Mouse (Mus musculus) kidney, embryonic 16.5 days (tissue): ENCODE results near the gene Lyg2. TPM values are rescaled to one million over a fixed set of nuclear protein-coding genes. Genes with fewer than 3 reads are reported as not detected.

Source experiments
- ATAC-seq: fragments of 200-750 bp; cut with Nextera tagmentation; 2 replicates; pipeline ENCODE4 v1.8.0; 2017; ENCODE audit warnings: moderate TSS enrichment; ENCODE audit not compliant: low FRiP score, low TSS enrichment
- H3K27ac ChIP-seq: fragments of 300-500 bp; sonication (generic); 2 replicates; pipeline ENCODE4 v1.5.1; 2014; ENCODE audit warnings: low read length
- H3K27me3 ChIP-seq: fragments of 300-500 bp; sonication (generic); 2 replicates; pipeline ENCODE4 v1.6.1; 2014; ENCODE audit warnings: low read length, control low read depth, mixed read lengths; ENCODE audit not compliant: insufficient read depth
- H3K36me3 ChIP-seq: fragments of 300-500 bp; sonication (generic); 2 replicates; pipeline ENCODE4 v1.6.1; 2014; ENCODE audit warnings: low read length, control low read depth, mixed read lengths; ENCODE audit not compliant: insufficient read depth
- H3K4me1 ChIP-seq: fragments of 300-500 bp; sonication (generic); 2 replicates; pipeline ENCODE4 v1.6.1; 2014; ENCODE audit warnings: low read length, control low read depth, mixed read lengths; ENCODE audit not compliant: insufficient read depth
- H3K4me2 ChIP-seq: fragments of 300-500 bp; sonication (generic); replicated peaks from 2 replicates; pipeline ENCODE4 v1.6.1; 2014; ENCODE audit warnings: low read depth, low read length
- H3K4me3 ChIP-seq: fragments of 300-500 bp; sonication (generic); 2 replicates; pipeline ENCODE4 v1.5.1; 2014; ENCODE audit warnings: mild to moderate bottlenecking, low read length
- H3K9ac ChIP-seq: fragments of 300-500 bp; sonication (generic); replicated peaks from 2 replicates; pipeline ENCODE4 v1.6.1; 2014; ENCODE audit warnings: low read length
- H3K9me3 ChIP-seq: fragments of 300-500 bp; sonication (generic); 2 replicates; pipeline ENCODE4 v1.6.1; 2016; ENCODE audit warnings: low read length, control low read depth
- WGBS: fragments of 180-500 bp; shearing (Covaris S2); extraction: QIAGEN DNeasy Blood & Tissue Kit; methylation state at CpG from one replicate; pipeline ENCODE4 v1.1.7; 2014; 5-methylcytosine and 5-hydroxymethylcytosine counted together
- polyA plus RNA-seq: library from polyadenylated mRNA; unstranded; fragments of >200 nt; fragmentation: Nextera tagmentation; extraction: Ambion mirVana; gene quantifications from 2 replicates; pipeline ENCODE4 v1.2.1, GENCODE M21; 2015

Lyg2 gene
- polyA plus RNA-seq, 1 experiment from 2014 or later = not detected

GRCm38 (mm10) chr1:37868640-37869039 is 47.7 kb downstream of the Lyg2 start:
- Histone ChIP-seq H3K9me3 (no peaks in the 10 kb centered on the region), H3K27me3 (no peaks in the 10 kb centered on the region), H3K9ac (no peak overlapping the region), H3K4me1 (peaks cover 10% of the 10 kb centered on the region; the same call in 1 of the 2 replicates), H3K36me3 (no peaks in the 10 kb centered on the region), H3K27ac (no peak overlapping the region), H3K4me3 (no peak overlapping the region), H3K4me2 (no peak overlapping the region)
- WGBS = 60% methylated on average over 10 of the region's 10 CpGs
- no peak for ATAC-seq

- ATAC-seq = no peak
- WGBS = 69% methylated on average over 10 of the region's 10 CpGs
- Histone ChIP-seq H3K4me3 (no peak overlapping the region), H3K27ac (no peak overlapping the region), H3K9ac (no peak overlapping the region), H3K4me2 (no peak overlapping the region), H3K9me3 (no peaks in the 10 kb centered on the region), H3K27me3 (no peaks in the 10 kb centered on the region), H3K4me1 (peaks cover 10% of the 10 kb centered on the region; the same call in 1 of the 2 replicates), H3K36me3 (no peaks in the 10 kb centered on the region)
Measured at GRCm38 (mm10) chr1:37867684-37868322, 48.5 kb downstream of the Lyg2 start.

DNA sequence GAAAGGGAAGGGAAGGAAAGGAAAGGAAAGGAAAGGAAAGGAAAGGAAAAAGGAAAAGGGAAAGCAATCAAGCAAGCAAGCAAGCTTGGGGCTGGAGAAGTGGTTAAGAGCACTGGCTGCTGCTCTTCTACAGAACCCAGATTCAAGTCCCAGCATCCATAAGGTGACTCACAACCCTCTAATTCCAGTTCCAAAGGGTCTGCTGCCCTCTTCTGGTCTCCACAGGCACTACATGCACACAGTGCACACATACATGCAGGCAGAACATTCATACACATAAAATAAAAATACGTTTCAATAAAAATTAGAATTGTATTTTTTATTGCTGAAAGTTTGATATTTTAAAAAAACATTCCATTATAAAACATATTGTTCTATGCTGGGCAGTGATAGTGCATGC is 49.2 kb downstream of the Lyg2 start:
- Histone ChIP-seq H3K9me3 (no peaks in the 10 kb centered on the region), H3K9ac (no peak overlapping the region), H3K36me3 (no peaks in the 10 kb centered on the region), H3K27ac (no peak overlapping the region), H3K27me3 (no peaks in the 10 kb centered on the region), H3K4me3 (no peak overlapping the region), H3K4me1 (peaks cover 10% of the 10 kb centered on the region; the same call in 1 of the 2 replicates), H3K4me2 (no peak overlapping the region)
- WGBS = 78% methylated on average over 1 of the region's 1 CpGs
- ATAC-seq = no peak

DNA sequence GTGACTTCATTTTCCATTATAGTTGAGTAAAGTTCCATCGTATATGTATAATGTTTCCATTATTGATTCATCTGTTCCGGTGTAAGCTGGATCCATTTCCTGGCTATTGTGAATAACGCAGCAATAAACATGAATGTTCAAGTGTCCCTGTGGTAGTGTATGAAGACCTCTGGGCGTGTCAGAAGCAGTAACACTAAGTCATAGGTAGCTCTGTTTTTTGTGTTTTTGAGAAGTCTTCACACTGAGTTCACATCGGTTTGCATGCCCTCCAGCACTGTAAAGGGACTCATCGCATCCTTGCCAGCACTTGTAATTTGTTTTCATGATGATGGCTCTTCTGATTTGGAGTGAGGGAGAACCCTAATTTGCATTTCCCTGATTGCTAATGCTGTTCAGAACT is 50.0 kb downstream of the Lyg2 start, which contains the start of gene Tsga10:
Gene Tsga10 (minus strand): TSS at position 144 of the 400 bp plus-strand sequence.
- Histone ChIP-seq H3K27ac (peak within 1 kb of the TSS; percentile 94), H3K4me1 (peaks cover 5% of the 10 kb centered on the region; the same call in 1 of the 2 replicates), H3K4me3 (peak within 1 kb of the TSS; percentile 76), H3K9ac (peak within 1 kb of the TSS; percentile 83), H3K36me3 (no peaks in the 10 kb centered on the region), H3K4me2 (peak within 1 kb of the TSS; percentile 88), H3K9me3 (no peaks in the 10 kb centered on the region), H3K27me3 (no peaks in the 10 kb centered on the region)
- 82% methylated on average over 6 of the region's 6 CpGs for WGBS
- no peak for ATAC-seq

- ATAC-seq = no peak
- H3K4me2 ChIP-seq = peak overlapping the region; percentile 88
- H3K4me1 ChIP-seq = peaks cover 5% of the 10 kb centered on the region; the same call in 1 of the 2 replicates
- H3K27ac ChIP-seq = peak overlapping the region; percentile 94
- H3K9ac ChIP-seq = peak overlapping the region; percentile 83
- peak overlapping the region; percentile 76 for H3K4me3 ChIP-seq
- no peaks in the 10 kb centered on the region for H3K27me3 ChIP-seq
- WGBS = 11% methylated on average over 23 of the region's 23 CpGs
- no peaks in the 10 kb centered on the region for H3K36me3 ChIP-seq
- no peaks in the 10 kb centered on the region for H3K9me3 ChIP-seq
Measured at GRCm38 (mm10) chr1:37865401-37866215, 50.7 kb downstream of the Lyg2 start.

DNA sequence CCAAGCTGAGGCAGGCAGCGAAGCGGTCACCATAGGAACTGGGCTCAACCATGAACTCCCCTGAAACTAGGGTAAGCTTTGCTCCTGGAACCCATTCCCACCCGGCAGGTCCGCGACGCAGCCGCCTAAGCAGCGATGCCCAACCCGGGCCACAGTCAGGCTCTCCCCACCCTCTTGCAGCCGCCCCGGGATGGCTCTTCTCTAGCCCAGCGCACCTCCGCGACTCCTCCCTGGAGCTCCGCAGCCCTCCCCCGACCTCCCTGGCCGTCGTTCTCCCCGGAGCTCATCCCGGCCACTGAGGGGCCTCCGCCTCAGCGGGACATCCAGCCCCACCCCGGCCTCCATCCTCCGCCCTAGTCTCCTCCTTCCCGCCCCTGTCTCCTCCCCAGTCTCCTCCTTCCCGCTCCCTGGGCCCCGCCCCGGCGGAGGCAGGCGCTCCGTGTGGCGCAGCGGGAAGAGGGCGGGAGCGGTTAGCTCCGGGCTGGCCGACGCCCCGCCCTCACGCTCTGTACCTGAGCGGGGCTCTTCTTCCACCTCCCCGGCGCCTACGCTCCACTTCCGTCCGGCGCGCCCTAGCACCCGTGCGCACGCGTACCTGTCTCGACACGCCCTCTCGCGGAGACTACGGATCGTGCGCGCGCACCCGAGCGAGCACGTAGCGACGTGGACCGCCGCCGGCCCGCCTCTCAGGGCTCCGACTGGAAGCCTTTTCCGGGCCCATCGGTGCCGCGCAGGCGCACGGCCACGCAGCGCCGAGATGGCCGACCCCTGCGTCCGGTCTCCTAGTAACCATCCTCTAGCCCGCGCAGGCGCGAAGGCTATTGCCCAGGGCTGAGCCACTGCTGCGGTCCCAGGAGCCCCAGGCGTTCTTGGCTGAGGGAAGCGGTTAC is 51.5 kb downstream of the Lyg2 start:
- Histone ChIP-seq H3K4me3 (peak overlapping the region; percentile 76), H3K4me2 (peak overlapping the region; percentile 88), H3K4me1 (peaks cover 5% of the 10 kb centered on the region; the same call in 1 of the 2 replicates), H3K9me3 (no peaks in the 10 kb centered on the region), H3K27me3 (no peaks in the 10 kb centered on the region), H3K36me3 (no peaks in the 10 kb centered on the region), H3K27ac (peak overlapping the region; percentile 94), H3K9ac (peak overlapping the region; percentile 83)
- under 1% methylated on average over 81 of the region's 90 CpGs for WGBS
- peak; percentile 99 for ATAC-seq

Other genes with a start within 250 kb of the Lyg2 start
- gene 2010300C02Rik, start 196.4 kb downstream of the Lyg2 start, polyA plus RNA-seq = 2.4 and 2.6 TPM in 2 replicates
- gene Tsga10, start 50.1 kb downstream of the Lyg2 start, polyA plus RNA-seq = 6.4 and 6.9 TPM in 2 replicates
- gene Lipt1, start 44.8 kb downstream of the Lyg2 start, polyA plus RNA-seq = 9.6 and 9.7 TPM in 2 replicates
- 23.9 and 27.4 TPM in 2 replicates for gene Mitd1, start 26.1 kb downstream of the Lyg2 start, polyA plus RNA-seq
- 228 and 234 TPM in 2 replicates for gene Mrpl30, start 26.0 kb downstream of the Lyg2 start, polyA plus RNA-seq
- not detected in 2 replicates for gene Lyg1, start 41.3 kb upstream of the Lyg2 start, polyA plus RNA-seq
- gene Txndc9, start 81.4 kb upstream of the Lyg2 start, polyA plus RNA-seq = 130 and 136 TPM in 2 replicates
- gene Eif5b, start 81.5 kb upstream of the Lyg2 start, polyA plus RNA-seq = 21.4 and 27.1 TPM in 2 replicates
- 18.2 and 22.8 TPM in 2 replicates for gene Rev1, start 213.3 kb upstream of the Lyg2 start, polyA plus RNA-seq